Mouse (Mus musculus) left cerebral cortex, adult 18-20 months (tissue): ENCODE results near the gene Caprin1. TPM values are rescaled to one million over a fixed set of nuclear protein-coding genes. Genes with fewer than 3 reads are reported as not detected.
A peak's percentile ranks its signal among the peaks of the same experiment; 100 is the strongest.

Source experiments
- DNase-seq, 2 experiments: peaks; one replicate each; pipeline ENCODE4 v3.0.0; 2021 to 2022; ENCODE audit warnings: low spot score in 2 of 2, mixed read lengths in 1 of 2
- microRNA-seq, 2 experiments: library from miRNA; unstranded; fragments of <30 nt; microRNA quantifications; one replicate each; pipeline ENCODE4 v1.2.0; 2021
- total RNA-seq, 2 experiments: library from RNA; stranded (reverse); gene quantifications; 2 replicates each; pipeline ENCODE4 v1.2.3; 2021

Caprin1 gene
- total RNA-seq, 2 experiments from 2014 or later, result 288 to 316 TPM

- no peak for DNase-seq
These were observed 66.0 kb downstream of the Caprin1 start for GRCm38 (mm10) chr2:103731423-103731822.

- peak; percentile 63 to 76 for DNase-seq
These were observed 66.5 kb downstream of the Caprin1 start for GRCm38 (mm10) chr2:103730999-103731398.

- DNase-seq, result no peak
These were observed 69.4 kb downstream of the Caprin1 start for GRCm38 (mm10) chr2:103728027-103728540.

GRCm38 (mm10) chr2:103724521-103724920 lies 72.9 kb downstream of the Caprin1 start:
- no peak for DNase-seq

DNA sequence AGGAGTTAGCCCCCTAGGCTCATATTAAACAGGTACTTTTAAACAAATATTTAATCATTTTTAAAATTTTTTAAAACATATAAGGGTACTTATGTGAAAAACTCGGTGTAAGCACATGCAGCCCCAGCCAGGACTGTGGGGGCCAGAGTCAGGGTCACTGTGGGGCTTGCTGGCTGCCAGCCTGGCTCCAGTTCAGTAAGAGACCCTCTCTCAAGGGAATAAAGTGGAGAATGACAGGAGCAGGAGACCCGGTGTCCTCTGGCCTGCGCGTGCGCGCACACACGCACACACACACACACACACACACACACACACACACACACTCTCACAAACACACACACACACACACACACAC lies 78.2 kb downstream of the Caprin1 start:
- DNase-seq, result no peak

DNA sequence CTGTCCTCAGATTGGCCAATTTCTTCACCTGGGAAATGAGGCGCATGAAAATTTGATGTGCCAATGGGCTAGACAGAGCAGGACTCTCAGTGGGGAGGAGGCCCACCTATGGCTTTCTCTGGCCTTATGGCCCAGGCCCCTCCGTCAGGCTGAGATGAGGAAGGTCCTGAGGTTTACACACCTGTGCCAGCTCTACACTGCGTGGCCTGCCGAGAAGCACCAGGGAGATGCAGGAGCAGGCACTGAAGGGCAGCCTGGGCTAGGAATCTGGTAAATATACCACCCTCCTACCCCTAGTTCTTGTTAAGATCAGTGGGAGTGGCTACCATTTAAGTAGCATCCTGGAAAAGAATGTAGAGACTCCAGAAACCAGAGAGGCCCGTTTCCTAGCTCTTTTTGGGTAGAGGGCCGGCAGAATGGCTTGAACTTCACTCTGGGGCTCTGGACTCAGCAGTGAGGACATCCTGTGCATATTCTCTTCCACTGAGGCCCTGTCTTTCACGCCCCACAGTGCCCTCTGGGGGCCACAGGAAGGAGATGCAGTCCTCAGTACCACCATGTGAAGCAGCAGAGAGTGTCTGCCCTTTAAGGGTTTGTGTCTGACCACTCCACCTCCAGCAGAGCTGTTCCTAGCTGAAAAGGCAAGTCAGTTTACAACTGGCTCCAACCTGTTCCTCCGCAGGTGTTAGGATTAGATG lies 78.7 kb downstream of the Caprin1 start:
- DNase-seq, result peak; percentile 68 to 77

- DNase-seq, result no peak
These were observed 83.0 kb downstream of the Caprin1 start for GRCm38 (mm10) chr2:103714412-103714811.

DNA sequence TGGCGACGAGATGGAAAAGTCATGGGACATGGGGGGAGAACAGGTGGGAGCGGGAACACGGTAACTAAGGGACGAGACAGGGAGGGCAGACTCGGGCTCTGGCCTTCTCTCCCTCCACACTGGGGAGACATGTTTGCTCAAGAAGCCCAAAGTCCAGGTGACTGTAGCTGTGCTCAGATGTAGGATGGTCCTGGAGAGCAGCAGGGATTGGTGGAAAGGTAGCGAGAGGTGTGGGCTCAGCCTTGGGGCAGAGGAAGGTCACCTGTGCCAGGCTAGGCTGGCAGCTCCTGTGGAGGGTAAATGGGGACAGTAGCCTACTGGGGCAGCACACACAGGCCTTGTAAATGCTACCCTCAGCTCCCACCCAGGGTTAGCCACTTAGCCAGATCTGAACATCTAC lies 83.6 kb downstream of the Caprin1 start:
- no peak for DNase-seq

Small RNAs within 50 kb of the gene (microRNA-seq; reads per million reads assigned to microRNA genes)
- gene Gm22757, result 0 reads per million in 2 experiments
- gene Gm22761, result 0 reads per million in 2 experiments

Other genes starting within 250 kb of the Caprin1 start
- 1 to 10 TPM; 7.7 to 8.3 TPM for gene Abtb2, start 231.3 kb downstream of the Caprin1 start, total RNA-seq
- gene Nat10, start 36.4 kb downstream of the Caprin1 start, total RNA-seq, result 10 to 100 TPM; 30.6 to 33.2 TPM
- gene Lmo2, start 160.3 kb upstream of the Caprin1 start, total RNA-seq, result 10 to 100 TPM; 17.3 to 18.5 TPM
- 10 to 100 TPM; 58.5 to 59.6 TPM for gene Fbxo3, start 230.1 kb upstream of the Caprin1 start, total RNA-seq
- gene 4931422A03Rik, start 230.7 kb upstream of the Caprin1 start, total RNA-seq, result not detected